Mouse (Mus musculus): Measurements from ENCODE around the gene Zfp652.

The Zfp652 gene

DNA sequence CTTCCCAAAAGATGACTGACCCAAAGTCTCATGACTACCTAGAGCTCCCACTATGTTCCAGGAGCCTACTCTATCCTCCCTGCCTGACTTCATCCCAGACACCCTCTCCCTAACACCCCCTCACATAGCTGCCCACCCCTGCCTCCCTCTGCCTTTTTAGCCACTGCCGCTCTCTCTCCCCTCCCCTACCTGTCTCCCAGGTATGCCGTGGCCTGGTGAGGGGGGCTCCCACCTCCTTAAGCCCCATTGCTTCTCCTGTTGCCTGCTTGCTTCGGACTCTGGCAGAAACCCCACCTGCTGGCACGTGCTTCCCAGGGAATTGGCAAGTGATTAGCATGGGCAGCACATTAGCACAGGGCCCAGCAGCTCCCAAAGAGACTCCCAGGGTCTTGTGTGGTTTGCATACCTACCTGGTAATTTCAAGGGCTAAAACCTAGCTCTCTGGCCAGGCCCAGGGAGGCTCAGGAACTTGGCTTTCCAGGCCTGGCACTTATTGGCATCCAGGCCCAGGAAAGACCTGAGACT is 117.1 kb downstream of the Zfp652 start:
- no peak for DNase-seq (ENCODE audit: extremely low read depth, low read depth, low spot score)

DNA sequence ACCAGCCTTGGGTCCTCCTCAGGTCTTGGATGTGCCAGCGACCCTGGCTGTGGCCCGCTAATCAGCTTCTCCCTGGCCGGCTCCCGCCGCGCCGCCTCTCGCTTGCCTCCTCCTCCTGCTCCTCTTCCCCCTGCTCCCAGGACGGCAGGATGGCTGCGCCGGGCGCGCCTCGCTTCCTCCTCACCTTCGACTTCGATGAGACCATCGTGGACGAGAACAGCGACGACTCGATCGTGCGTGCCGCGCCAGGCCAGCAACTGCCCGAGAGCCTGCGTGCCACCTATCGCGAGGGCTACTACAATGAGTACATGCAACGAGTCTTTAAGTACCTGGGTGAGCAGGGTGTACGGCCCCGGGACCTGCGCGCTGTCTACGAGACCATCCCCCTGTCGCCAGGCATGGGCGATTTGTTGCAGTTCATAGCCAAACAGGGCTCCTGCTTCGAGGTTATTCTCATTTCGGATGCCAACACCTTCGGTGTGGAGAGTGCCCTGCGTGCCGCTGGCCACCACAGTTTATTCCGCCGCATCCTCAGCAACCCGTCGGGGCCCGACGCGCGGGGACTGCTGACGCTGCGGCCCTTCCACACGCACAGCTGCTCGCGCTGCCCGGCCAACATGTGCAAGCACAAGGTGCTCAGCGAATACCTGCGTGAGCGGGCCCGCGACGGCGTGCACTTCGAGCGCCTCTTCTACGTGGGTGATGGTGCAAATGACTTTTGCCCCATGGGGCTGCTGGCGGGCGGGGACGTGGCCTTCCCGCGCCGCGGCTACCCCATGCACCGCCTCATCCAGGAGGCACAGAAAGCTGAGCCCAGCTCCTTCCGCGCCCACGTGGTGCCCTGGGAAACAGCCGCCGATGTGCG is 118.2 kb downstream of the Zfp652 start:
- no peak for DNase-seq (ENCODE audit: extremely low read depth, low read depth, low spot score)

DNA sequence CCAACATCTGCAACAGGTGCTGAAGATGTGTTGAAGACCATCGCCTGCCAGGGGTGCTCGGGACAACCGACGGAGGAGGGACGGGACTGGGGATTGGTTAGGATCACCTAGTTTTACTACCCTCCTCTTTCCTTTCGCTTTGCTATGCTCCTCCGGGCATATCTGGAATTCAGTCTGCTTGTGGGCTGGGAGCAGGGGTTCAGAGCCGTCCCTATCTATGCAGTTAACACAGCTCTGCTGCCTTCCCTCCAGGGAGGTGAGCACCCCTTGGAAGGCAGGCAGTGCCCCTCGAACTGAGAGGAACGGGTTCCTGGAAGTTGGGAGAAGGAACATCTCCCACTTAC is 118.8 kb downstream of the Zfp652 start:
- DNase-seq (ENCODE audit: extremely low read depth, low read depth, low spot score), result no peak

DNA sequence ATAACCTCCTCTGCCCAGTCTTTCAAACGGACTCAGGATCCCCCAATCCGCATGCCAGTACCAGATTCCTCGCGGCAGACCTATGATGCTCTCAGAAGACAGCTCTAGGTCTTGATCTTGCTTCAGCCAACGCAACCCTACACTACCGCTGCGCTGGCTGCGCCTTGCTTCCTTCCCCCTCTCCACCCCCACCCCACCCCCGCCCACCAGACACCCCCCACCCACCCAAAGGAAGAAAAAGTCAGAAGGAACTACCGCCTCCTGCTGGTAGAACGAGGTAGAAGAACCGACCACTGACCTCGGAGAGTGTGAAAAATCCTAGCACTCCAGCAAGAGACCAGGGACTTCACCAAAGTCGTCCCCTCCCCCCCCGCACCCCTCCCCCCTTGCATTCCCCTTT is 119.2 kb downstream of the Zfp652 start:
- DNase-seq (ENCODE audit: extremely low read depth, low read depth, low spot score), result no peak

DNA sequence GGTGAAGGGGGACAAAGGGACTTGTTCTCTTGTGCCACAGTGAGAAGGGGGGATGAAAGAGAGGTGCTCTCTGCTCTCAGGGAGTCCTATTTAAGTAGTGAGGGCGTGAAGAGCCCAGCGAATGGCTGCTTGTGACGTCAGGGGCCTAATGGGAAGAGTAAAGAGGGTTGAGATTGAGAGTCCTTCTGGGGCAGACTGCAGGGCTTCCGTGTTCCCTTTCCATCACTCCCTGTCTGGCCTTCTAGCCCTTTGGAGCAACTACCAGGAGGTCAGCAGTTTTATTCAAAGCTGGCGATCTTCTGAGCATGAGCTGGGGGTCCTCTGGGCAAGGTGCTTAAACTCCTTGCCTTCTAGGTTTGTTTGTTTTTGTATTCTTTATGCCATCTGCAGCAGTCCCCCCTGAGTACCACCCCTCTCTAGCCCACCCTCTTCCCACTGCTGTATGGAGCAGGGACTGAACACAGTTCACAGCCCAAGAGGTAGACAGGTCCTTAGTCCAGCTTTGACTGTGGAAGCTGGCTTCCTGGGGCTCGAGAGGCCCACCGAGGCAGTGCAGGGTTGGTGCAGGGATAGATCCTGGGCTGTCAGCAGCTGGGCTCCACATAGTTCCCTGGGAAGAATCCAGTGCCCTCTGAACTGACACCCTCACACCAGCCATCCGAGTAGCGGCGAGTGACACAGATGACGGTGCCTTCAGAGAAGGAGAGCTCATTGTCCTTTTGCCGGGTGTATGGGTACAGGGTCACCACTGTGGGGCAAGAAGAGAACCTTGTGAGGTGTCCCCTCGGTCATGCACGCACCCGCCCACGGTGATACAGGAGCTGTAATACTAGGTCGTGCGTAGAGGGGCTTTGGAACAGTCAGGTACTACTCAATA is 119.9 kb downstream of the Zfp652 start:
- no peak for DNase-seq (ENCODE audit: extremely low read depth, low read depth, low spot score)

DNA sequence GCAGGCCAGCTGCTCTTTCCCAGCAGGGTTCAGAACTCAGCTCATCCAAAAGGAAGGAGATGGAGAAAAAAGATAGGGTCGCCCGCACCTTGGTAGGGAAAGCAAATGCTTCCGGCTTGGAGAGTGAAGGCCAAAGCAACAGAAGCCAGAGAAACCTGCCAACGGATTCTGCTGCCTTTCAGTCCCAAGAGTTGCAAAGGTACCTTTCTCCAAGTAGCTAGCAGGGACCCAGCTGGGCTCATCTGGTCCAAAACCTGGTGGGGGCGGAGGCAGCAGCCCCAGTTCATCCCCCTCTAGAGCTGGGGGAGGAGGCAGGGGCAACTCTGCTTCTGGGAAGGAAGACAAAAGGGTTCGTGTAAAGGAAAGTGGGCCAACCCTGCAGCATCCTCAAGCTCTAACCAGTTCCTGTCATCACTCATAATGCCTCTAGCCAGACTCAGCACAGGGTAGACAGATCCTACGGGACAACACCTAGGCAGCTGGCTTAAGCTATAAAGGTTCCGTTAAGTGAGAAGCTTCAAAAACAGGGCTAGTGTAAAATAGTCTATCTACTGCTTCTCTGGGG is 120.6 kb downstream of the Zfp652 start:
- DNase-seq (ENCODE audit: extremely low read depth, low read depth, low spot score), result no peak

DNA sequence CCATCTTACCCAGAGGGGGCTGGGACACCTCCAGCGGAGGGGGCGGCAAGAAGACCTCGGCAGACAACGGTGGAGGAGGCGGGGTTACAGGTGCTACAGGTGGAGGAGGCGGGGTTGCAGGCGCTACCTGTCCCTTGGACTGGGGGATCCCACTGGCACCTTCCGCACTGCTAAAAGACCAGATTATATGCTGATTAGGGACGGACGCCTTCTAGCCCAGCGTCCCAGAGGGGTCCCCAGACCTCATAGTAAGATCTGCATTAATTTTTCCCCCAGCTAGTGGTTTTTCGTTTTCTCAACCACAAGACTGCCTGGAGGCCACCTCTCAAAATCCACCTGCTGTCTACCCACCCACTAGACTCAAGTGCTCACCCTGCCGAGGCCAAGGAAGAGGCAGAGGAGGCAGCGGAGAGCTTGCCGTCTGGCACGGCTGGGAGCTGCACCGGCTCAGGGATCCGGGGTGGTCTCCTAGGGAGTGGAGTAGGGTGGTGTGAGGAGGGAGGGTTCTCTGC is 121.2 kb downstream of the Zfp652 start:
- no peak for DNase-seq (ENCODE audit: extremely low read depth, low read depth, low spot score)

DNA sequence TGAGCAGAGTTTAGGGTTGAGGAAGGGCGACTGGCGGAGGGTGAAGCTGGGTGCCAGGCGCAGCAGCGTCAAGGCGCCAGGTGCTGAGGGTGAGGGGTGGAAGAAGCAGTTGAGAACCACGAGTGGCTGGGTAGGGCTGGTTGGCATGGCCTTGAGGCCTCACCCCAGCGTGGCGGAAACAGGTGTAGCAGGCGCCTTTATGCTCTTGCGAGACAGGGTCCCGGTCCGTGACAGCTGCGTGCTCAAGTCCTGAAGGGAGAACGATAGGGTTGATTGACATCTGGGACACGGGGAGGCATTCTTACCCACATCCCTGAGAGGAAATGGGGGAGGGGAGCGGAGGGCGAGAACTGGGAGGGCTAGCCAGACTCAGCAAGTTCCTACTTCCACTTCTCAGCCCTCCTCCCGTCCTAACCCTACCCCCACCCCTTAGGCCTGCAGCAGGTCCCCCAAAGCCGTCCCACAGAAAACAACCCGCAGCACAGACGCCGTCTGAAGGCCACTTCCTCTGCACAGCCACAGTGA is 121.7 kb downstream of the Zfp652 start:
- no peak for DNase-seq (ENCODE audit: extremely low read depth, low read depth, low spot score)

DNA sequence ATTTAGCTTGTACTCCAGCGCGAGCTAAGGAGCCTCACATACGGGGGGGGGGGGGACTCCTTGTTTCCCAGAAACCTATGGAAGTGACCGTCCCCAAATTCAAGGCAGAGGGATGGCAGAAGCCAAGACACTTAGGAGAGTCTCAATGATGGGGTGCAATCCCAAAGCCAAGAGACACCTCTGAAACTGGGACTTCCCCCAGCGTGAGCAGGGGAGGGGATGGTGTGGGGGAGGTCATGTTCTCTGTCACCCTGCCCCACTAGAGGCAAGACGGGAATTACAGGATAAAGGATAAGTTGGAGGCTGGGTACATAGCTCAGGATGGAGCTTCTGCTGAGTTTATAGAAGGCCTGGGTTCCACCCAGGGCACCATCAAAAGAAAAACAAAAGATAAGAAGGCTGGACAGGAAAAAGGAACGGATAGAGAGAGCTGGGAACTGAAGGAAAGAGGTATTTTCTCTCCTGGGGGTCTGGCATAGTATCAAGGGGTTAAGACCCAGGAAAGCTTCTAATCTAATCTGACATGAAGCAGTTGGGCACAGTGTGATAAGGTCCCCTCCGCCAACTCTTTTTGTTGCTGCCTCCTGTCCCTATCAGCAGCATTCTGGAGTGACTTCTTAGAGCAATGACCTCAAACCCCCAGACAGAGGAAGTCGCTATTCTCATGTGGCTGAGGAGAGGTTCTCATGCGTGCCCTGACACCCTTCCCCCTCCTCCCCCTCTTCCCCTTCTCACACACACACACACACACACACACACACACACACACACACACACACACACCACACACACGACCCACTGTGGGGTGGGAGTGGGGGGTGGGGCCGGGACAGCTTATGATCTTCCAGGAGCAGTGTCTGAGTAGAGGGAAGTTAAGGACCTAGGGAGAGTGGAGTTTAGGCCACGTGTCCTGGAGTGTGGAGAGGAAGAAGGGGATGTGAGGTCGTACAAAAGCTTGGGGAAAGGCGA is 122.6 kb downstream of the Zfp652 start:
- no peak for DNase-seq (ENCODE audit: extremely low read depth, low read depth, low spot score)

DNA sequence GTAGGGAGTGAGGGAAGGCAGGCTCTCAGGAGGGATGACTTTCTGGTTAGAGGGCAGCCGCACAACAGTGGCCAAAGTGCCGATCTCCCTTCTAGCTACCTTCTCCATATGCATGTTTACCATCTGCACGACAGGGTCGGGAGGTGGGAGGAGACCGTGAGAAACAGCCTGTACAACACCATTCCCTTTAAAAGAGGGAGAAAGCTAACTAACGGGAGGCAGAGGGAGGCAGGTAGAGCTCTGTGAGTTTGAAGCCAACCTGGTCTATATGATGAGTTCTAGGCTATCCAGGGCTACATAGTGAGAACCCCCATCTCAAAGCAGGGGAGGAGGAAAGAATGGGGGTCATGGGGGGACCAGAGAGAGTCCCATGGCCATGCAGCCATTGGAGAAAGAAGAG is 123.4 kb downstream of the Zfp652 start:
- no peak for DNase-seq (ENCODE audit: extremely low read depth, low read depth, low spot score)

DNA sequence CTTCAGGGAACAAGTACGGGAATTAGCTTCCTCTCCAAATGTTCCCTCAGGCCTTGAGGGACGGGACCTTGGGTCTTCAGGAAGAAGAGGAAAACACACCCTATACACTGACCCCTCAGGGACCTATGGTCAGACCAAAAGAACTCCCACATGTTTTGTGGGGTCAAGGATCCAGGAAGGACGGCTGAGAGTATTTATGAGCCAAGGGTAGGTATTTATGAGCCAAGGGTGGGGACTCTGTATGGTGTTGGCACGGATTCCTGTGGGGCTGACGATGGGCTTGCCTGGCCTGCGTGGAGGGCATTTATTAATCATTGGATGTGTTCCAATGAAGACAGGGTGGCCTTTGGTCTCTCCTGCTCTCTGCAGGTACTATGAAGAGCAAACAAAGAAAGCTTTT is 124.0 kb downstream of the Zfp652 start:
- no peak for DNase-seq (ENCODE audit: extremely low read depth, low read depth, low spot score)

DNA sequence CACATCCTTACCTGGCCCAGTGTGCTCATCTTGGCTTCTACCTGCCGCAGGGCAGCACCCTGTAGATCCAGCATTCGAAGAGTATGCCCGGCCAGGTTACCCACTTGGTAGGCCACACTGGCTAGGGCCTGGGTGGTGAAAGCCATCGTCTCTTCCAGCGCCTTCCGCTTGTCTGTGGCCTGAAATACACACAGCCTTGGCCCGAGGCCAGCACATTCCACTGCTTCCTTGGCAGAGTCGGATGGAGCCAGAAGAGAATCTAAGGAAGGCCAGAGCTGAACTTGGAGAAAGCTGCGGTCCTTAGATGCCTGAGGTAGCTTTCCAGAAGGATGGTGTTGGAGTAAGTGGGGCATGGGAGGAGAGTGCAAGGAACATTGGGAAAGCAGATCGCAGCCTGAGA is 124.6 kb downstream of the Zfp652 start, which contains the start of gene Gngt2:
Gene Gngt2 (plus strand): TSS at position 158 of the 400 bp plus-strand sequence.
- no peak for DNase-seq (ENCODE audit: extremely low read depth, low read depth, low spot score)

DNA sequence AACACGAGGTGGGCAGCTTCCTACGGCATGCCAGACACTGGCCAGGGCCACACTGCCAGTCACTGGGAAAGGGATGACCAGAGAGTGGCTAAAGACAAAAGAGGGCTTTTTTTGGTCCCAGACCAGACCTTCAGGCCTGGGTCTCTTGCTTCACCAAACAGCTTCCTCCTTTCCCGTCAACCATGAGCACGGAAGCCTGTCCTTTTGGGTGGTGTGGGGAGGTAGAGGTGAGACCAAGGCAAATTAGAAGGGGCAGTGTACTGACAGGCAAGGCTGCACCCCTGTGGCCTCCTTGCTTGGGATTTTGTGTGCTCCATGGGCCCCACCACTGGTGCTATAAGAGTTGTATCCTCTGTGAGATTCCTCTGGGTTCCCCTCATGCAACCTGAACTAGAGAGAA is 126.1 kb downstream of the Zfp652 start:
- DNase-seq (ENCODE audit: extremely low read depth, low read depth, low spot score), result no peak

DNA sequence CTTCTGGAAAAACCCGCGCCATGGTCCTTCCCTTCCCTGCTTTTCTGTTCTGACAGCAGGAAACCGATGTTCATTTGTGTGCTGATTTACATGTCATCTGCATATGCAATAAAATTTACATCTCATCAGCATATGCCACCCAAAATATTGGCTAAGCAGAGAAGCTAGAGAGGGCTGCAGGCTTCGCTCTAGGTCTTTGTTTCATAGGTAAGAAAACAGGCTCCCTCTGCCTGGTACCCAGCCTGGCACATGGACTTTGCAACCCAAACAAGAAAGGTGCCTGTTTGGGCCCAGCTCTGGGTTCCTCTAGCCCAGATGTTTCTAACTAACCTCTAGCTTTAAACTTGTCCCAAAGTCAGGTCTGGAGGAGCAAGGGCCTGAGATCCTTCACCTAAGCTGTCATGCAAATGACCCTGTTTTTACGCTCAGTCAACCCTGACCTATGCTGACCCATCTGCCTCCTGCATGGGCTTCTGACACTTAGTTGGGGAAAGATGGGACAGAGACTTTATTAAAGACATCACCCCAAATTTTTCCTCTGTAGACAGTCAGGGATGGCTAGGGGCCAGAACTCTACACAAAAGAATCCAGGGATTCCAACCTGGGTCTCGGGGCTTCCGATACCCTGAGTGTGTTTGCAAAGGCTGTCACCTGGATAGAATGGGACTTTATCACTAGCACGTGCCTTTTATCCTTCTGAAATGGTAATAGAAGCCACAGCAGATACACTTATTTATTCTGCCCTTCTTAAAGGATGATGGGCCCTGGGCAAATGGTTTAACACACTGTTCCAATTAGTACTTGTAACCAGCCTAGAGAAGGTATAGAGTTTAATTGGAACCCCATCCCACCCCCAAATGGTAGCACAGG is 126.8 kb downstream of the Zfp652 start:
- DNase-seq (ENCODE audit: extremely low read depth, low read depth, low spot score), result no peak

DNA sequence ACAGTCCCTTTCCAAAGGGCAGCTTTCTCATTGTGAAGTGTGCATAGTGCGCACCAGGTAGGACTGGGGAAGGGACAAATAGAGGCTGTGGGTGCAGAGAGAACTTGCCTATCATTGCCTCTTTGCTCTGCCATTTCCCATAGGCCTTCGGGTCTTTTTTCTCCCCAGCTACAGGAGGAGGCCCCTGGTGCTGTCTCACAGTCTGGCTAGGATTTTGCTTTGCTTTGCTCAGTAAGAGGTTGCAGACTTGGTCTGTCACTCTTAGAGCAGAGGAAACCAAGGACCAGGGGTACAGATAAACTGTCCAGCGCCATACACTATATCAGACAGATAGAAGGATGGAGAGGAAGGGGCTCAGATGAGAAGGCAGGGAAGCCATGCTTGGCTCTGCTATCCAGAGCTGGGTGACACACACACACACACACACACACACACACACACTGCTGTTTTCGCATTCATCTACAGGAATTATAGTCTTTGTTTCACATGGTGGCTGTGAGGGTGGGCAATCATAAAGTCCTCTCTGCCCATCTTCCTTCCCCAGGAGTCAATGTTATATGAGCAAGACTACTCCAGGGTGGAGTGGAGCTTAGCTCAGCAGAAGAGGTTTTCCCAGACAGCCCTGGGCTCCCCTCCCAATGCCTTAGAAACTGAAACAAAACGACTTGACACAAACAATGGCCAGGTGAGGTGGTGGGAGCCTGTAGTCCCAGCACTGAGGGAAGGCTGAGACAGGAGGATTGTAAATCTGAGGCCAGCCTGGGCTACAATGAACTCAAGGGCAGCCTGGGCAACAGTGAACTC is 128.4 kb downstream of the Zfp652 start:
- no peak for DNase-seq (ENCODE audit: extremely low read depth, low read depth, low spot score)

DNA sequence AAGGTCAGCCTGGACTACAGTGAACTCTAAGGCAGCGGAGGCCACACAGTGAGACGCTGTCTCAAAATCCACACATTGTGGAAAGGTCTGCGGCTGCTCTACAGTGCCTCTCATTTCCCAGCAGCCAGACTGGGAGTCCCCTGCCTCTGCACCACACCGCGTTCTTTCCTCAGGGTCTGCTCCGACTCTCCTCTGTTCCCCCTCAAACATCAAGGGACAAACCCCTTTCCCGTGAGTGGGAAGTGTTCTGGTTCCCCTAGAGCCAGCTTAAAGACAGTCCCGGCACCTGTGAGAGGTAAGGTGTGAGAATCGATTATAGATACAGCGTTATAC is 129.0 kb downstream of the Zfp652 start:
- DNase-seq (ENCODE audit: extremely low read depth, low read depth, low spot score), result no peak

DNA sequence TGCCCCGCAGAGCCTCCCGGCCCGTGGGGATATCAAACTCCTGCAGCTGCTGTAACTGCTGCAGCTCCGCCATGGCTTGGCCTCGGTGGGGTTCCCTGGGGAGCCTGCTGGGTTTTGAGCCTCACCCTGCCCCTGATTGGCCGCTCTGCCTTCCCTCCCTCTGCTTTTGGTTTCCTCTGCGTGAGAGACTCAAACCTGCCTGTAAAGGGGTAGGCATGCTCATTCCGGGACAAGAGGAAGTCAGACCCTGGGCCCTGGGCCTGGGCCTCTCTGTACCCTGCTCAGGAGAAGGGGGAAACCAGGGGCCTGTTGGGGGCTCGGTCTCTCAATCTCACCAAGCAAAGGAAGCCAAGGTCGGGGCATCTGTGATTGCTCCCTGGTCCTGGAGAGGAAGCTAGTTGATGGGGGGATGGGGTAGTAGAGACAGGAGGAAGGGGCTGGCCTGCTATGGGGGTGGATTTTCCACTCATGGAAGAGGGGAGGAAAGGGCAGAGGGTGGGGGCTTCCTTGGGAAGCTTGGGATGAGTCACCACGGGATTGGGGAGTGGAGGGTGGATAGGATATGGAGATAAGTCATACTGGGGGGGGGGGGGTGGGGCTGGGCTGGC is 129.7 kb downstream of the Zfp652 start, which contains the start of gene Abi3:
Gene Abi3 (minus strand): TSS at position 403 of the 608 bp plus-strand sequence.
- no peak for DNase-seq (ENCODE audit: extremely low read depth, low read depth, low spot score)

DNA sequence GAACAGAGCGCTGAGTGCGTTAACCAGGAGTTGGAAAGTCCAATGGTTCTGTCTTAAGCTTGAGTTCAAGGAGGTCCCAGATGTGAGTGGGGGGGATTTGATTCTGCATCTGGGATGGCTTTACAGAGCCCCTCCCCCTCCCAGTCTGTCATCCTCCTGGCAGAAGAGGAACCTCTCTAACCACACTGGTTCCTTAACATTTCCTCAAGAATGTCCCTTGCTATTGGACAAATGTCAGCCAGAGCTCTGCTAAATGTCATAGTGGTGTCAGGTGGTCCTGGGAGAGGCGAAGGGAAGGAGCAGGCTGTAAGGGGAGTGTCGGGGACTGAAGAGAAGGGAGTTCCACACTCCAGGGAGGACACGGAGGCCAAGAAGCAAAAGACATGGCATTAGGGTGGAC is 130.5 kb downstream of the Zfp652 start:
- DNase-seq (ENCODE audit: extremely low read depth, low read depth, low spot score), result no peak
